Mouse (Mus musculus): ENCODE measurements around the gene Zc3hav1l.

Zc3hav1l gene

DNA sequence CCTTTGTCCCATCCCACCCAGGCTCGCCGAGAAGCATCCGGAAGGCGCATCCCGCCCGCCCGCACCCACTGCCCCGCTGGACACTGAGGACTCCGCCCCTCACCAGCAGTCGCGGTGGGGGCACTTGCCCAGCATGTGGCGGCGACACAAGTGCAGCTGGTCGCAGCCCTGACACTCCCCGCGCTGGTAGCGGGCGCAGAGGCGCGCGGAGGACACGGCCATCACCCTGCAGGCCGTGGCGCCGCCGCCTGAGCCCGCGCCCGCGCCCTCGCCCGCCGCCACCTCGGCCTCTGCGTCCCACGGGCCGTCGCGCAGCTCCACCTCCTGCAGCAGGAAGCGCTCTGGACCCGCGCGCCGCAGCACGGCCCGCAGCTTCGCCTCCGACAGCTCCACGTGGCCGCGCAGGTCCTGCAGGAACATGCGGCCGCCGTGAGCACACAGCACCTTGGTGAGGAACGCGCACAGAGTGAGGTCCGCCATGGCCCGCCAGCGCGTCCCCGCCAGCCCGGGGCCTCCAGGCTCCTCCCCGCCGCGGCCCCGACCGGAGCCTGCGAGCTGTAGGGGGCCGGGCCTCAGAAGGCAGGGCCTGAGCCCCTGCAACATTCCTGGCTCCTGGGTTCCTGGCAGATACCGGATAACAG lies at the start of gene Zc3hav1l:
Gene Zc3hav1l, minus strand, starts transcription at position 499 of the 641 bp plus-strand sequence.
- peak; percentile 84 for DNase-seq (ENCODE audit: low read depth, low spot score)

DNA sequence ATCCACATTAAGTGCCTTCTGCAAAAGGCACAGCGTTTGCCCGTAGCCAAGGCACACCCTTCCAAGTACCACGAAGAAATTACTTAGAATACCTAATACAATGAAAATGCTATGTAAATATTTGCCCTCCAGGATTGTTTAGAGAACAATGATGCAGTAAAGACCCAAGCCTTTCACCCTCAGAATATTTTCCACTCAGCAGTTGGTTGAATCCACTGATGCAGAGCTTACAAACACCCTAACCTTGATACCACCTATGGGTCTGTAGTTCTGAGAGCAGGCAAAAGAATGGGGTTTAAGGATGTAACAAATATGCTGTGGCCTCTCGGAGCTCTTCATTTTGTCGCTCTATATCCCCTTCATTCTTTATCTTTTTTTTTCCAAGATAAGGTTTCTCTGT lies 48.8 kb upstream of the Zc3hav1l start:
- DNase-seq (ENCODE audit: low read depth, low spot score) = no peak

DNA sequence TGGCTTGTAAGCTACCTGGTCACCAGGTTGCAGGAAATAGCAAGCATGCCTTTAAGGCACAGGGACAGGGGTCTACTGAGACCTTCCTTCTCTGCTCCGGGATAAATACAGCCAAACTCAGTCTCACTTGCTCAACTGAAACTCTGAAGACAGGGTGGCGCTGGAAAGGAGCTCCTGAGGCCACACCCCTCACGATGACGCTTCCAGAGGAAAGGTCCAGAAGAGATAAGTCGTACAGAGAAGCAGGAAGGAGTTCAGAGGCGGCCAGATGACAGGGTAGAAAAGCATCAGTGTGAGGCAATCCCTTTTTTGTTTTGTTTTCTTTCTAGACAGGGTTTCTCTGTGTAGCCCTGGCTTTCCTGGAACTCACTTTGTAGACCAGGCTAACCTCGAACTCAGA lies 46.7 kb upstream of the Zc3hav1l start:
- DNase-seq (ENCODE audit: low read depth, low spot score) = no peak

DNA sequence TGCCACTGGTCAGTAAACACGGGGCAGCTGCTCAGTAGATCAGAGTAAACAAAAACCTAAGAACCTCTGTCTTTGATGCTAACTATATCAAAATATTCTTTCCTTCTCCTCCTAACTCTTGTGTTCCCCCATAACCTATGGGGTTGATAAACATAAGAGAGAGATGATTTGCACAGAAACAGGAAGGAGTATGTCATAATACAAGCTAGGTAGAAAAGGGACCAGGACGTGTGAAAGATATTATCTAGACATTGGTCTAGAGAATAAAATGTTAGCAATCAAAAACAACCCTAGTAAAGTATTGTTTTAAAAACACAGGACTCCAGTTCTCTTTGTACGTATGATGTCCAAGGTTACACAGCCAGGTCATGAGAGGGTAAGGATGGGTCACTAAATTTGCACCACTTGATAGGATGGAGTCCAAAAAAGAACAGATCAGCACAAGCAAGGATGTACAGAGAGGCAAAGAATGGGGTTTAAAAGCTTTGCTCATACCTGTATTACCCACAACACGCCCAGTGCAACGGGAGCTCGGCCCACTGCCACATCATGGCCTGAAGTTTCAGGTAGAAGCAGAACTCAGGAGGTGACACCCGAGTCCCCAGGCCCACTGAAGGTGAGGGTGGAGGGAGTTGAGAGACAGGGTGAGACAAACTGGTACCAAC lies 45.1 kb upstream of the Zc3hav1l start:
- no peak for DNase-seq (ENCODE audit: low read depth, low spot score)

DNA sequence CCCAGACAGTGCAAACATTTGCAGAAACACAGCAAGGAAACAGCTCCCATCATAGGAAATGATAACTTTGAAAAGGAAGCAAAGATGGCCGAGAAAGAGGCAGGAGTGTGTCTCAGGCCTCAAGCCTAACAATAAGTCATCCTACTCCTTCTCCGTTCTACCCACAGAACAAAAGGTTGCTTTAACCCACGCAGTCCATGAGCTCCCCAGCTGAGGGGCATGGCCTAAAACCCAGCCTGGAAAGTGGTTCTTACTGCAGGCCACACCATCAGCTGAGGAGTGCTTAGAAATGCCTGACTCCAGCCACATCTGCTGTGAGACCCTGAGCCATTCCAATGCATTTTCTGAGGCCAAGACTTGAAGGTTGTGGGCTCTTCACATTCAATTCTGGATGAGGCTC lies 44.5 kb upstream of the Zc3hav1l start:
- no peak for DNase-seq (ENCODE audit: low read depth, low spot score)

DNA sequence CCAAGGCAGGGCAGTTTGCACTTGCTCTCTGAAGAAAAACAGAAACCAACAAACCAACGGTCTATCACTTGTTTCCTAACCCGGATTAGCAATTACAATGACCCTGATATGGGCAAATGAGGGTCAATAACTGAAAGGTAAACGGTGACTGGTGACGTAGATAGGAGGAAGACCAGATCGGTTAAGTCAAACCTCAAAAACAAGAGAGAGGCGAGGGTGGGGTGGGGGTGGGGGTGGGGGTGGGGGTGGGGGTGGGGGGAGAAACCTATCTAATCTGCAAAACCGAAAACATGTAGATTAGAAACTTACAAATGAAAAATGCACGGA lies 43.6 kb upstream of the Zc3hav1l start:
- DNase-seq (ENCODE audit: low read depth, low spot score) = no peak

DNA sequence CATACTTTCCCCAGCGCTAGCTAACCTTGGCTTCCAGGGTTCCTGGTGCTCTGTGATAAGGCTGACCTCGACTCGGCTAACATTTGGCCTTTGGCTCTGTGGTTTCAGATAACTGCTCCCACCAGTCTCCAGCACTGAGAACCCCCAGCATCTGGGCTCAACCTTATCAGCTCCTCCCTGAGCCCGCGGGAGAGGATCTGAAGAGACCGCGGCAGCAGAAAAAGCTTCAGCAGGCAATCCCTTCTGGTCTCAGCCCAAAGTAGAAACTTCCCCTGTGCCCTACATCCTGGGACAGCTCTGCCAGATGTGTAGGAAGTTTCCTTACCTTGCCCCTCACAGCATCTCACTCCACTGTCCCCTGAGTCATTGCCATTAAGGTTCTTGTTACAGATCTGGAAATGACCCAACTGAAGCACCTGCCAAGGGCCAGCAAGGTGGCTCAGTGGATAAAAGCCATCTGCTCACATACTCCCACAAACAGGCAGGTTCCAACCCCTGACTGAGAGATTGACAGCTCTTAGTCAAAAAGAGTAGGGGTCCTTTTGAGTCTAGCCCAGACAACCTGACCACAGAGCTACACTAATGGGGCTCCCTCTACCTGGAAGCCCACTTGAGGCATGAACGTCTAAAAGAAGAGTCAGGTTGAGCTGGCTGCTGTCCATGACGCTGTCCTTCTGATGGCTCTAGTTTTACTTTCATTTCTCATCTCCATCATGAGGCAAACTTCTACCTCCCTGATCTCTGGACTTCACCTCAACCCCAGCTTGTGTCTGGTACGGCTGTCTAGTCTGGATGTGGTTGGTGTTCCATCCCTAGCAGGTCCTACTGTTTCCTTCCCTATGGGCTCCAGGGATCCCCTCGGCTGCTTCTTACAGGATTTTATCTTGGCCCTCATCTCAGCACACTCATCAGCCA lies 42.9 kb upstream of the Zc3hav1l start:
- no peak for DNase-seq (ENCODE audit: low read depth, low spot score)

DNA sequence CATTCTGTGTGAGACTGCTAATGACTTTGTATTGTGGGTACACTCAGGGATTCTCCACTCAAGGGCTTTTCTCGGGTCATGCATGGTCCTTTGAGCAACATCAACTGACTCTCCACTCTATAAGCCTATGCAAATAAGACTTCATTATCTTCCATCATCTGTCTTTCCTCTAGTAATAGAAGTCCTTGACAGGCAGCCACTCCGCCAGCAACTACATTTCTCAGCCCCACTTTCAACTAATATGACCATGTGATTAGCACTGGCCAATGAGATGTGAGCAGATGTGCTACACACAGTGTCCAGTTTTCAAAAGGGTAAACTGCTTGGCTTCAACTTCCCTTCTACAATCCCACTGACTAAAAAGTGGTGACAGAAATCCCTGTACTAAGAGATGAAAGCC lies 40.0 kb upstream of the Zc3hav1l start:
- no peak for DNase-seq (ENCODE audit: low read depth, low spot score)

DNA sequence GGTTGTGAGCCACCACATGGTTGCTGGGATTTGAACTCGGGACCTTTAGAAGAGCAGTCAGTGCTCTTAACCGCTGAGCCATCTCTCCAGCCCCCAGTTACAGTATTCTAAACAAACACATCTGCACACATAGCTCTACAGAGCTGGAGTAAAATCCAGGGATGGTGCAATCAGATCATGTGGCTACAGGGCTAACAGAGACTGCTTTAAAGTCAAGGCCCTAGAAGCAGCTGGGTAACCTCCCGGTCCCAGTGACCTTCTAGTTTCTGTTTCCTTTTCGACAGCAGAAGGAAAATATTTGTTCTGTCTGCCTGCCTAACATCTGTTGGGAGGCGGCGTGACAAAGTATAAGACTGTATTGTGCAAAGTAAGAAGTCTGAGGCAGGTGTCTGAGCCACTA lies 38.9 kb upstream of the Zc3hav1l start:
- DNase-seq (ENCODE audit: low read depth, low spot score) = no peak

DNA sequence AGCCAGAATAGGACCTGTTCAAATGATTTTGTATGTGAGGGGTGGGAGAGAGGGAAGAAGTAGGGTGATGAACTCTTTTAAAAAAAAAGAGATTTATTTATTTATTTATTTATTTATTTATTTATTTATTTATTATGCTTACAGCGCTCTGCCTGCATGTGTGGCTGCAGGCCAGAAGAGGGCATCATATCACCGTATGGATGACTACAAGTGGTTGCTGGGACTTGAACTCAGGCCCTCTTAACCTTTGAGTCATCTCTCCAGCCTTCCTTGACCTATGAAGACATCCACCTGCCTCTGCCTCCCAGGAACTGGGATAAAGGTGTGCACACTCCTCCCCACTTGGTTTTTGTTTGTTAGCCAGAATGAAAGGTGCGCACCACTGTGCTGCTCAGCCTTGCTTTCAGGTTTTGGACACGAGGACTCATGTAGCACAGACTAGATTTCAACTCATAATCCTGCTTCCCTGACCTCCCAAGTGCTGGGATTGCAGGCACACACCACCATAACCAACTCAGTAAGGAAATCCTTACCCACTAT lies 38.2 kb upstream of the Zc3hav1l start:
- DNase-seq (ENCODE audit: low read depth, low spot score) = no peak

DNA sequence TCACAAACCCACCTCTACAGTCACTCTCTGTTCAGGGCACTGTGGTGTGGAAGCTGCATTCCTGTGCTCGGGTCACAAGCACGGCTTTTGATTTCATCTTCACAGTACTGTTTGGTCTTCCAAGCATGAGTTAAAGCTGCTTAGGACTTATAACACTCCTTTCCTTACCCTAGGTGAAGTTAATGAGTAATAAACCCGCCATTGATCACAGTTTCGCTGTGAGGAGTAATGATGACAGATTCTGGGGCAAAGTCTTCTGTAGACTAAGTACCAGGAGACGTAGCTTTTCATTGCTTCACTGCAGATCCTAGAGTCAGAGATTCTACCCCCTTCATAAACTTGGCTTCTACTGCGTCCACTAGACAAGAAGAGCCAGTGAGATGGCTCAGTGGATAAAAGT lies 36.2 kb upstream of the Zc3hav1l start:
- DNase-seq (ENCODE audit: low read depth, low spot score) = no peak

DNA sequence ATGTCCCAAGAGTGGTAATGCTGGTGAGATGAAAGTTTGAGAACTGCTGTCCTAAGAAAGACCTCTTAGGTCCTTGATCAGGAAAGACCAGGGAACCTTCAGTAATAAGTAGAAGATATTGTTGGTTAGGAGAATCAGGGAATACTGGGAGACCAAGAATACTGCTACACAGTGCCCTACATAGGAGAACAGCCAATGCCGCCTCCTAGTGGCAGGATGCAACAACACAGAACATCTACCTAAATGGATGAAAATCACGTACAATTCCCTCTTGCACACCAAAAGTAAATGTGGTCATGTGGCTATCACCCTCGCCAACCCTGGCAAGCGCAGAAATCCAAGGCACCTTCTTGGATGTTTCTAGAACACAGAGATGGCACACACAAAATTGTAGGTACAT lies 27.5 kb upstream of the Zc3hav1l start:
- peak; percentile 66 for DNase-seq (ENCODE audit: low read depth, low spot score)

DNA sequence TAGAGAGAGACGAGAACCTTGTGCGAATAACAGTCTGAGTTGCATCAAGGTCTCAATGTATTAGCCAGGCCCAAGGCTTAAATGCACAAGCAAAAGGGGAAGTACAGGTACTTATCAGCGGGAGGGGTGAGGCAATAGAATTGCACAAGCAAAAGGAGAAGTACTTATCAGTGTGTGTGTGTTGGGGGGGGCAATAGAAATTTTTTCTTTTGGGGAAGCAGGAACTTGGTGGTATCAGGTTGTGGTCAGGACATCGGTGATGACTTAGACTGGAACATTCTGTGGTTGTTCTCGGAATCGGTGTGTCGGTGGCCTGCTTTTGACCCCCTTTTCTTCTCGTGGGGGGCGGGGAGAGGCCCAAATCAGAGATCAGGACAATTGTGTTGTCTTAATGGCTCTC lies 21.6 kb upstream of the Zc3hav1l start:
- no peak for DNase-seq (ENCODE audit: low read depth, low spot score)

DNA sequence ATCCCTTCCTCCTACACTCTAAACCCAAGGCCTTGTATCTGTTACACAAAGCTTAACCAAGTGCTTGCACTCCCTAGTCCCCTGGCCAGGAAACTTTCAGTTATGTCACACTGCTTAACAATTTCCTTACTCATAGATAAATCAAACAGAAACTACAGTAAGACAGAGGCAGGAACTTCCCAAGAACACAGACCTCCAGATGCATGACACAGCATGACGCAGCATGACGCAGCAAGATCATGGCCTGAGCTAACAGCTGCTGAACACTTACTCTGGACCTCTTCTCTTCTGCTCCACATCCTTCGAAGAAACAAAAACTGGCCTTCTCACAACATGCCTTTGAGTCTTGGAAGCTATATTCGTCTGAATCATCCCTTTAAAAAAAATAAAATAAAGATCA lies 17.0 kb upstream of the Zc3hav1l start:
- peak; percentile 11 for DNase-seq (ENCODE audit: low read depth, low spot score)

DNA sequence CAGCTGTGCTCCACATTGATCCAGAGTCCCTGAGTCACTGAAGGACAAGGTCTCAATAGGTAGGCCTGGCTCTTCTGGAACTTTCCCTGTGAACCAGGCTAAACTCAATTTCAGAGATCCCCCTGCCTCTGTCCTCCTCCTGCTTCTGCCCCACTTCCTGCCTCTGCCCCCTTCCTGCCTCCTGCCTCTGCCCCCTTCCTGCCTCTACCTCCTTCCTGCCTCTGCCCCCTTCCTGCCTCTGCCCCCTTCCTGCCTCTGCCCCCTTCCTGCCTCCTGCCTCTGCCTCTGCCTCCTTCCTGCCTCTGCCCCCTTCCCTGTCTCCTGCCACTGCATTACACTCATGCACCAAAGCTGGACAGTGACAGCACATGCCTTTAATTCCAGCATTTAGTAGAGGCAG lies 10.7 kb upstream of the Zc3hav1l start:
- no peak for DNase-seq (ENCODE audit: low read depth, low spot score)

DNA sequence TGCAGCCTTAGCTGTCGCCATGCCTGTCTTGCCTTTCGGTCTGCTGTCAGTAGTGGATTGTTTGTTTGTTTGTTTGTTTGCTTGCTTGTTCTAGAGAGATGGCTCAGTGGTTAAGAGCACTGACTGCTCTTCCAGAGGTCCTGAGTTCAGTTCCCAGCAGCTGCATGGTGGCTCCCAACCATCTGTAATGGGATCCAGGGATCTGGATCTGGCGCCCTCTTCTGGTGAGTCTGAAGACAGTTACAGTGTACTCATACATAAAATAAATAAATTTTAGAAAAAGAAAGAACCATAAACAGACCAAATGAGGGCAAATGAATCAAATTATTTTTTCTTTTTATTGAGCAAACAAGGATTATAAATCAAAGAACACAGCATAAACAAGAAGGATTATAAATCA lies 5.9 kb upstream of the Zc3hav1l start:
- no peak for DNase-seq (ENCODE audit: low read depth, low spot score)

DNA sequence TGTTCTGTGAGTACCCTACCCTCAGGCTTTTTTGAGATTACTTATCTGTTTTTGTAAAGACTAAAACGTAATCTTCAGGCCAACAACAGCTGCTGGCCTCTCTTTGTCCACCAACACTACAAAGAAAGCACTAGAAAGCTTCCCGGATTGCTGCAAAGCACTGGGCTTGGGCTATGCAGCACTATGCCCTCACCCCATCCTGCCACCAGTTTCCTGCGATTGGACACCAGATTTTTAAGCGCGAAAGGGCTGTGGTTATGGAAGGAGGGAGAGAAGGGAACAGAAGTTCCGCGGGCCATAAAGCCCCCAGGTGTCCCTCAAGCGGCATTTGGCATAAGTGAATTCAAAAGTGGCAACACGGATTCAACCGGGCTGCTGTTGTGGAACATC lies 818 bp downstream of the Zc3hav1l start:
- peak; percentile 72 for DNase-seq (ENCODE audit: low read depth, low spot score)

DNA sequence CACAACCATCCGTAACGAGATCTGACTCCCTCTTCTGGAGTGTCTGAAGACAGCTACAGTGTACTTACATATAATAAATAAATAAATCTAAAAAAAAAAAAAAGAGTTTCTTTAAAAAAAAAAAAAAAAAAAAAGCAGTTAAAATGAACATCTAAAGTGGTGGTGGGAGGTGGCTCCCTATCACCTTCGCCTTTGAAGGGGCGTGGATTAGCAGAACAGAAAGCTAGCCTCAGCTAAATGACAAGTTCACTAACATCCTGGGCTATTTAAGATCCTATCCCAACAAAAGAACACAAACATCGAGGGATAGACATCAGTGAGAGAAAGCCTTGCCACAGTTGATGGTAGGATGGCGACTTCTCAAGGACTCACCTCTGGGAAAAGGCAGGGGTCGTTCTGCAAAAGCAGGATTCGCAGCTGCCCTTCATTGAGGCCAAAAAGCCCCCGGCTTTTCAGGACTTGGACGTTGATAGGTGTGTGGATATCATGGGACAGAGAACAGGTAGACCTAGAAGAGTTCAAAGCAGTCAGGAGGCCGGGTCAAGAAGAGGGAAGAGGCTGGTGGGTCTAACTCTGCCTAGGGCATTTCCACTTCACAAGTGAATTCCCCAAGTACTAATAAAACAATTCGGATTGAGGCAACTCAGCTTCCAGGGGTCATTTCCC lies 1.3 kb downstream of the Zc3hav1l start:
- DNase-seq (ENCODE audit: low read depth, low spot score) = no peak

DNA sequence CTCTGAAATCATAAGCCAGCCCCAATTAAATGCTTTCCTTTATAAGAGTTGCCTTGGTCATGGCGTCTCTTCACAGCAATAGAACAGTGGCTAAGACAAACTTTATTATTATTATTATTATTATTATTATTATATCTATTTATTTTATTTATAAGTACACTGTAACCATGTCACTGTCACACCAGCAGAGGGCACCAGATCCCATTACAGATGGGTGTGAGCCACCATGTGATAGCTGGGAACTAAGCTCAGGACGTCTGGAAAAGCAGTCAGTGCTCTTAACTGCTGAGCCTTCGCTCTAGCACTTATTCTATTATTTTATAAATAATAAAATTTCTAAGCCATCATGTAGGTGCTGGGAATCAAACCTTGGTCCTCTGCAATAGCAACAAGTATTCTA lies 5.4 kb downstream of the Zc3hav1l start:
- DNase-seq (ENCODE audit: low read depth, low spot score) = no peak

DNA sequence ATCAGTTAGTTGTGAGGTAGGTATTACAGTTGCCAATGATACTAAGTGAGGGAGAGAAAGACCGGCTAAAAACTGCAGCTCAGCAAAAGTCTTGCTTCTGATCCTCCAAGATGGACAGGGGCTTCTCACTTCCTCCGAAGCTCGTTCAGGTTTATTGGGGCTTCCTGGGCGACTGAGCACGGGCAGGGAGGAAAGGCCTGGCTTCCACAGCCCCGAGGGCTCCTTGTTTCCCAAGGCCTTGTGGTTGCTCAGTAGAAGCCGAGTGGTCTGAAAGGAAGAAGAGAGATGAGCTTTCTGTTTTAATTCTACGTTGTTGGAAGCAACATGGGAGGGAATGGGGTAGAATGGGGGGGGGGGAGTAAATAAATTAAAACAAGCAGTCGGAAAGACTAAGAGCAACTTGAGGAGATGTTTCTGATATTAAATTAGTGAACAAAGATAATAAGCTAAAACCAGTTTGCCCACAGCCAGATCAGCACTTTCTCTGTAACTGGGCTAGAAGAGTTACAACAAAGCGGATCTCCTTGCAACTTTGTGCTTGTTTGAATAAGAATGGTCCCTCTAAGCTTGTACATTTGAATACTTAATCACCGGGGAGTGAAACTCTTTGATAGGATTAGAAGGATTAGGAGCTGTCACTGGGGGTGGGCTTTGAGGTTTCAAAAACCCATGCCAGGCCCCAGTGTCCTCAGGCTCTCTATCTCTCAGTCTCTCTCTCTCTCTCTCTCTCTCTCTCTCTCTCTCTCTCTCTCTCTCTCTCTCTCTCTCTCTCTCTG lies 6.0 kb downstream of the Zc3hav1l start:
- no peak for DNase-seq (ENCODE audit: low read depth, low spot score)

DNA sequence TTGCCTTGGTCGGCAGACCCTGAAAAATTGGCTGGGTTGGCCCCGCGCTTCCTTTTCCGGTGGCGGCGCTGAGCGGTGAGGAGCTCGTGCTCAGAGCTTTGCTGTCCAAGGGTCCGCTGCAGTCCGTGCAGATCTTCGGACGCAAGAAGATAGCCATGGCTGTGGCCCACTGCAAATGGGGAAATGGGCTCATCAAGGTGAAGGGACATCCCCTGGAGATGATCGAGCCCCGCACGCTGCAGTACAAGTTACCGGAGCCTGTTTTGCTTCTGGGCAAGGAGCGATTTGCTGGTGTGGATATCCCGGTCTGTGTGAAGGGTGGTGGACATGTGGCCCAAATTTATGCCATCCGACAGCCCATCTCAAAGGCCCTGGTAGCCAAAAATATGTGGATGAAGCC lies 14.6 kb downstream of the Zc3hav1l start:
- no peak for DNase-seq (ENCODE audit: low read depth, low spot score)

All from forelimb bud, embryonic 11.5 days (tissue).